Mouse (Mus musculus): ENCODE data around the gene Gpr108.

Gene Gpr108

GRCm38 (mm10) chr17:57271301-57271700 is 23.1 kb upstream of the Gpr108 start:
- no peak for DNase-seq (ENCODE audit: low spot score)

- DNase-seq (ENCODE audit: low spot score): no peak
Measured at GRCm38 (mm10) chr17:57267556-57268126, 19.4 kb upstream of the Gpr108 start.

- peak; percentile 88 for DNase-seq (ENCODE audit: low spot score)
Measured at GRCm38 (mm10) chr17:57264972-57265945, 17.0 kb upstream of the Gpr108 start.

- no peak for DNase-seq (ENCODE audit: low spot score)
Measured at GRCm38 (mm10) chr17:57264164-57264563, 15.9 kb upstream of the Gpr108 start.

GRCm38 (mm10) chr17:57262901-57263550 is 14.8 kb upstream of the Gpr108 start:
- no peak for DNase-seq (ENCODE audit: low spot score)

GRCm38 (mm10) chr17:57261796-57262195 is 13.6 kb upstream of the Gpr108 start:
- DNase-seq (ENCODE audit: low spot score): no peak

GRCm38 (mm10) chr17:57261286-57261685 is 13.0 kb upstream of the Gpr108 start:
- DNase-seq (ENCODE audit: low spot score): no peak

GRCm38 (mm10) chr17:57260351-57260750 is 12.1 kb upstream of the Gpr108 start:
- no peak for DNase-seq (ENCODE audit: low spot score)

- no peak for DNase-seq (ENCODE audit: low spot score)
Measured at GRCm38 (mm10) chr17:57259742-57260141, 11.5 kb upstream of the Gpr108 start.

GRCm38 (mm10) chr17:57258191-57258590 is 9.9 kb upstream of the Gpr108 start:
- DNase-seq (ENCODE audit: low spot score): no peak

- DNase-seq (ENCODE audit: low spot score): no peak
Measured at GRCm38 (mm10) chr17:57256921-57257485, 8.8 kb upstream of the Gpr108 start.

GRCm38 (mm10) chr17:57255354-57255753 is 7.1 kb upstream of the Gpr108 start:
- DNase-seq (ENCODE audit: low spot score): peak; percentile 67

- DNase-seq (ENCODE audit: low spot score): no peak
Measured at GRCm38 (mm10) chr17:57253306-57253705, 5.1 kb upstream of the Gpr108 start.

GRCm38 (mm10) chr17:57251431-57251830 is 3.2 kb upstream of the Gpr108 start:
- no peak for DNase-seq (ENCODE audit: low spot score)

GRCm38 (mm10) chr17:57250461-57251160 is 2.4 kb upstream of the Gpr108 start:
- peak; percentile 67 for DNase-seq (ENCODE audit: low spot score)

GRCm38 (mm10) chr17:57249186-57250181 is 1.2 kb upstream of the Gpr108 start, which contains the start of gene Trip10:
Trip10 (plus strand) TSS chr17:57249455.
- DNase-seq (ENCODE audit: low spot score): peak; percentile 99

- no peak for DNase-seq (ENCODE audit: low spot score)
Measured at GRCm38 (mm10) chr17:57248771-57249170, 525 bp upstream of the Gpr108 start.

GRCm38 (mm10) chr17:57247393-57248200 is 649 bp downstream of the Gpr108 start:
- peak; percentile 89 for DNase-seq (ENCODE audit: low spot score)

- no peak for DNase-seq (ENCODE audit: low spot score)
Measured at GRCm38 (mm10) chr17:57246663-57247392, 1.4 kb downstream of the Gpr108 start.

Measured in testis, postnatal 10 days (tissue).